Mouse (Mus musculus) midbrain, embryonic 11.5 days (tissue): ENCODE results near the gene Mast2. TPM values are rescaled to one million over a fixed set of nuclear protein-coding genes. Genes with fewer than 3 reads are reported as not detected.
A peak's percentile ranks its signal among the peaks of the same experiment; 100 is the strongest.

Experiments
- ATAC-seq: fragments of 200-750 bp; cut with Nextera tagmentation; 2 replicates; pipeline ENCODE4 v1.8.0; 2017; ENCODE audit warnings: moderate TSS enrichment, moderate library complexity; ENCODE audit not compliant: low FRiP score
- DNase-seq: peaks from one replicate; pipeline ENCODE4 v3.0.0; 2015; ENCODE audit warnings: low spot score; ENCODE audit errors: missing footprints
- H3K27ac ChIP-seq: fragments of 300-500 bp; sonication (generic); 2 replicates; pipeline ENCODE4 v1.5.1; 2014; ENCODE audit warnings: low read depth, low read length
- H3K27me3 ChIP-seq: fragments of 300-500 bp; sonication (generic); 2 replicates; pipeline ENCODE4 v1.6.1; 2014; ENCODE audit warnings: mild to moderate bottlenecking, low read length, moderate library complexity, mixed read lengths; ENCODE audit not compliant: control insufficient read depth, insufficient read depth
- H3K36me3 ChIP-seq: fragments of 300-500 bp; sonication (generic); 2 replicates; pipeline ENCODE4 v1.6.1; 2014; ENCODE audit warnings: mild to moderate bottlenecking, low read length, moderate library complexity, mixed read lengths; ENCODE audit not compliant: control insufficient read depth, insufficient read depth
- H3K4me1 ChIP-seq: fragments of 300-500 bp; sonication (generic); 2 replicates; pipeline ENCODE4 v1.6.1; 2014; ENCODE audit warnings: low read length; ENCODE audit not compliant: control insufficient read depth, insufficient read depth
- H3K4me2 ChIP-seq: fragments of 300-500 bp; sonication (generic); 2 replicates; pipeline ENCODE4 v1.6.1; 2014; ENCODE audit warnings: mild to moderate bottlenecking, moderate library complexity
- H3K4me3 ChIP-seq: fragments of 300-500 bp; sonication (generic); 2 replicates; pipeline ENCODE4 v1.5.1; 2014; ENCODE audit warnings: low read depth, low read length
- H3K9ac ChIP-seq: fragments of 300-500 bp; sonication (generic); 2 replicates; pipeline ENCODE4 v1.6.1; 2014; ENCODE audit warnings: low read length
- H3K9me3 ChIP-seq: fragments of 300-500 bp; sonication (generic); 2 replicates; pipeline ENCODE4 v1.6.1; 2016; ENCODE audit warnings: low read length; ENCODE audit not compliant: control insufficient read depth
- WGBS: fragments of 180-500 bp; shearing (Covaris S2); extraction: QIAGEN DNeasy Blood & Tissue Kit; methylation state at CpG from one replicate; pipeline ENCODE4 v1.1.7; 2014; 5-methylcytosine and 5-hydroxymethylcytosine counted together
- polyA plus RNA-seq: library from polyadenylated mRNA; unstranded; fragments of >200 nt; fragmentation: Nextera tagmentation; extraction: Ambion mirVana; gene quantifications from 2 replicates; pipeline ENCODE4 v1.2.1, GENCODE M21; 2014

Gene Mast2
- polyA plus RNA-seq, 1 experiment from 2014 or later: 31.9 TPM

- no peak for DNase-seq
- Histone ChIP-seq H3K4me1 (peaks cover 15% of the 10 kb centered on the region), H3K4me3 (no peak overlapping the region), H3K9ac (no peak overlapping the region), H3K27me3 (no peaks in the 10 kb centered on the region), H3K4me2 (no peak overlapping the region), H3K9me3 (no peaks in the 10 kb centered on the region), H3K27ac (no peak overlapping the region), H3K36me3 (no peaks in the 10 kb centered on the region)
- WGBS: 97% methylated on average over 1 of the region's 1 CpGs
- no peak for ATAC-seq
Measured at GRCm38 (mm10) chr4:116402708-116403107, 61.3 kb downstream of the Mast2 start.

GRCm38 (mm10) chr4:116398051-116398450 is 65.9 kb downstream of the Mast2 start:
- Histone ChIP-seq H3K4me3 (no peak overlapping the region), H3K36me3 (no peaks in the 10 kb centered on the region), H3K9ac (no peak overlapping the region), H3K27ac (no peak overlapping the region), H3K4me1 (no peaks in the 10 kb centered on the region), H3K27me3 (no peaks in the 10 kb centered on the region), H3K4me2 (no peak overlapping the region), H3K9me3 (no peaks in the 10 kb centered on the region)
- ATAC-seq: no peak
- WGBS: 57% methylated on average over 1 of the region's 1 CpGs
- no peak for DNase-seq

GRCm38 (mm10) chr4:116377973-116378667 is 85.9 kb downstream of the Mast2 start:
- no peak overlapping the region for H3K27ac ChIP-seq
- no peak for ATAC-seq
- H3K4me3 ChIP-seq: no peak overlapping the region
- H3K9ac ChIP-seq: no peak overlapping the region
- DNase-seq: no peak
- no peaks in the 10 kb centered on the region for H3K9me3 ChIP-seq
- H3K4me2 ChIP-seq: no peak overlapping the region
- no peaks in the 10 kb centered on the region for H3K4me1 ChIP-seq
- no peaks in the 10 kb centered on the region for H3K27me3 ChIP-seq
- H3K36me3 ChIP-seq: no peaks in the 10 kb centered on the region
- WGBS: 91% methylated on average over 2 of the region's 2 CpGs

GRCm38 (mm10) chr4:116371676-116372075 is 92.3 kb downstream of the Mast2 start:
- WGBS: 83% methylated on average over 1 of the region's 1 CpGs
- H3K9ac ChIP-seq: no peak overlapping the region
- no peaks in the 10 kb centered on the region for H3K9me3 ChIP-seq
- H3K4me3 ChIP-seq: no peak overlapping the region
- H3K4me1 ChIP-seq: no peaks in the 10 kb centered on the region
- no peaks in the 10 kb centered on the region for H3K27me3 ChIP-seq
- no peaks in the 10 kb centered on the region; the same call in 1 of the 2 replicates for H3K36me3 ChIP-seq
- no peak overlapping the region for H3K27ac ChIP-seq
- H3K4me2 ChIP-seq: no peak overlapping the region
- ATAC-seq: no peak
- no peak for DNase-seq

GRCm38 (mm10) chr4:116358099-116358498 is 105.9 kb downstream of the Mast2 start:
- Histone ChIP-seq H3K4me2 (no peak overlapping the region), H3K27me3 (no peaks in the 10 kb centered on the region), H3K9ac (no peak overlapping the region), H3K4me3 (no peak overlapping the region), H3K4me1 (no peaks in the 10 kb centered on the region), H3K27ac (no peak overlapping the region), H3K9me3 (no peaks in the 10 kb centered on the region), H3K36me3 (no peaks in the 10 kb centered on the region)
- DNase-seq (no peak), ATAC-seq (no peak)
- 92% methylated on average over 1 of the region's 1 CpGs for WGBS

- WGBS: 98% methylated on average over 3 of the region's 3 CpGs
Measured at GRCm38 (mm10) chr4:116352919-116353318, 111.1 kb downstream of the Mast2 start.

GRCm38 (mm10) chr4:116352496-116352895 is 111.5 kb downstream of the Mast2 start:
- no peaks in the 10 kb centered on the region for H3K9me3 ChIP-seq
- H3K36me3 ChIP-seq: no peaks in the 10 kb centered on the region
- no peak overlapping the region for H3K4me3 ChIP-seq
- ATAC-seq (no peak), DNase-seq (no peak)
- no peaks in the 10 kb centered on the region for H3K4me1 ChIP-seq
- no peaks in the 10 kb centered on the region for H3K27me3 ChIP-seq
- no peak overlapping the region for H3K9ac ChIP-seq
- H3K27ac ChIP-seq: no peak overlapping the region
- 94% methylated on average over 3 of the region's 3 CpGs for WGBS
- no peak overlapping the region for H3K4me2 ChIP-seq

More at GRCm38 (mm10) chr4:116352919-116353318, 111.1 kb downstream of the Mast2 start:
- Histone ChIP-seq H3K4me1 (no peaks in the 10 kb centered on the region), H3K36me3 (no peaks in the 10 kb centered on the region), H3K27me3 (no peaks in the 10 kb centered on the region), H3K9ac (no peak overlapping the region), H3K4me3 (no peak overlapping the region), H3K9me3 (no peaks in the 10 kb centered on the region), H3K27ac (no peak overlapping the region), H3K4me2 (no peak overlapping the region)
- DNase-seq (no peak), ATAC-seq (no peak)

- no peaks in the 10 kb centered on the region for H3K27me3 ChIP-seq
- DNase-seq (peak; percentile 89), ATAC-seq (no peak)
- no peak overlapping the region for H3K27ac ChIP-seq
- no peaks in the 10 kb centered on the region for H3K36me3 ChIP-seq
- no peaks in the 10 kb centered on the region for H3K4me1 ChIP-seq
- no peaks in the 10 kb centered on the region for H3K9me3 ChIP-seq
- no peak overlapping the region for H3K4me3 ChIP-seq
- H3K9ac ChIP-seq: no peak overlapping the region
- H3K4me2 ChIP-seq: no peak overlapping the region
Measured at GRCm38 (mm10) chr4:116342119-116342518, 121.9 kb downstream of the Mast2 start.

- H3K9me3 ChIP-seq: no peaks in the 10 kb centered on the region
- DNase-seq (no peak), ATAC-seq (no peak)
- 79% methylated on average over 1 of the region's 1 CpGs for WGBS
- no peaks in the 10 kb centered on the region; the same call in 1 of the 2 replicates for H3K36me3 ChIP-seq
- H3K4me2 ChIP-seq: no peak overlapping the region
- H3K27ac ChIP-seq: no peak overlapping the region
- H3K9ac ChIP-seq: no peak overlapping the region
- no peaks in the 10 kb centered on the region for H3K27me3 ChIP-seq
- H3K4me1 ChIP-seq: no peaks in the 10 kb centered on the region
- H3K4me3 ChIP-seq: no peak overlapping the region
Measured at GRCm38 (mm10) chr4:116336294-116336693, 127.7 kb downstream of the Mast2 start.
